Mouse (Mus musculus) forebrain, embryonic 15.5 days (tissue): ENCODE measurements at regions not wholly inside any gene's neighbourhood (a gene's known extent, or its start where the extent isn't known, plus 50 kb on each side); places are given as distances from the start of the nearest gene placed in this dataset.

Experiments
- ATAC-seq: fragments of 200-750 bp; cut with Nextera tagmentation; replicated peaks from 2 replicates; pipeline ENCODE4 v1.8.0; 2017; ENCODE audit warnings: mild to moderate bottlenecking, moderate TSS enrichment, moderate library complexity
- H3K27ac ChIP-seq: fragments of 300-500 bp; sonication (generic); replicated peaks from 2 replicates; pipeline ENCODE4 v1.5.1; 2015; ENCODE audit warnings: mild to moderate bottlenecking, inconsistent platforms
- H3K27me3 ChIP-seq: fragments of 300-500 bp; sonication (generic); 2 replicates; pipeline ENCODE4 v1.6.1; 2015; ENCODE audit warnings: inconsistent platforms
- H3K36me3 ChIP-seq: fragments of 300-500 bp; sonication (generic); 2 replicates; pipeline ENCODE4 v1.6.1; 2015; ENCODE audit warnings: mild to moderate bottlenecking, inconsistent platforms
- H3K4me1 ChIP-seq: fragments of 300-500 bp; sonication (generic); 2 replicates; pipeline ENCODE4 v1.6.1; 2015; ENCODE audit warnings: inconsistent platforms
- H3K4me2 ChIP-seq: fragments of 300-500 bp; sonication (generic); replicated peaks from 2 replicates; pipeline ENCODE4 v1.6.1; 2015; ENCODE audit warnings: mild to moderate bottlenecking, inconsistent platforms
- H3K4me3 ChIP-seq: fragments of 300-500 bp; sonication (generic); 2 replicates; pipeline ENCODE4 v1.5.1; 2015; ENCODE audit warnings: mild to moderate bottlenecking, inconsistent platforms
- H3K9ac ChIP-seq: fragments of 300-500 bp; sonication (generic); replicated peaks from 2 replicates; pipeline ENCODE4 v1.6.1; 2015; ENCODE audit warnings: mild to moderate bottlenecking, inconsistent platforms
- H3K9me3 ChIP-seq: fragments of 300-500 bp; sonication (generic); 2 replicates; pipeline ENCODE4 v1.6.1; 2016; ENCODE audit warnings: inconsistent platforms
- WGBS: fragments of 180-500 bp; shearing (Covaris S2); methylation state at CpG from one replicate; pipeline ENCODE4 v1.1.7; 2015; ENCODE audit warnings: mixed read lengths; 5-methylcytosine and 5-hydroxymethylcytosine counted together

DNA sequence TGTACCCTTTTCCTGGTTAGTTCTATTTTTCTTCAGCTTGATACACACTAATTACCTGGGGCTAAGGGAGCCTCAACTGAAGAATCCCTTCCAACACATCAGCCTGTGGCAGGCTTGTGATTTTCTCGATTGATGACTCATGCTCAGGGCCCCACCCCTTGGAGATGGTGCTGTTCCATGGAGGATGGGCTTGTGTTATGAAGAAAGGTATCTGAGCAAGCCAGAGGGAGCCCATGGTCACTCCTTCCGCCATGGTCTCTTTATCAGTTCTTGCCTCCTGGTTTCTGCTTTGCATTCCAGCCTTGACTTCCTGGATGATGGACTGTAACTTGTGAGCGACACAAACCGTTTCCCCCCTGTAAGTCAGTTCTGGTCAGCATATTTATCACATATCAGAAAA lies 131.1 kb upstream of the Kcnj16 start:
- Histone ChIP-seq H3K27me3 (no peaks in the 10 kb centered on the region), H3K36me3 (no peaks in the 10 kb centered on the region), H3K4me3 (no peak overlapping the region), H3K4me1 (no peaks in the 10 kb centered on the region), H3K9ac (no peak overlapping the region), H3K4me2 (no peak overlapping the region), H3K9me3 (no peaks in the 10 kb centered on the region), H3K27ac (no peak overlapping the region)
- ATAC-seq, result no peak
- 93% methylated on average over 4 of the region's 4 CpGs for WGBS

DNA sequence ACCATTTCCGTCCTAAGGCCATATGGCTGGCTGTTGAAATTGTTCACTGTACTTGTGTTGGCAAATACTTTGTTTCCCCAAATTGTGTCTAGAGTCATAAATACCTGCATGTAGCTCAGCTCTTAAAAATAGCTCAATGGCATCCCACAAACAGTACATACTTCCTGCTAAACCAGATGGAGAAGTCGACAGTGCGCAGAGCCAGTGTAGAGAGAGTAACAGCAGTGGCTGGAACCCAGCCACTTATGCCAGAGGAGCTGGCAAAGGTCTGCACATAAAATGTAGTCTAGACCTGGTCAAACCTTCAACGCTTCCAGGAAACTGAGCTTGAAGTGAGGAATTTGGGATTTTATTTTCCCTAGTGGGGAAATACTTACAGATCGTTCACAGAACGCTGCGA lies 128.5 kb upstream of the Kcnj16 start:
- 94% methylated on average over 7 of the region's 7 CpGs for WGBS

DNA sequence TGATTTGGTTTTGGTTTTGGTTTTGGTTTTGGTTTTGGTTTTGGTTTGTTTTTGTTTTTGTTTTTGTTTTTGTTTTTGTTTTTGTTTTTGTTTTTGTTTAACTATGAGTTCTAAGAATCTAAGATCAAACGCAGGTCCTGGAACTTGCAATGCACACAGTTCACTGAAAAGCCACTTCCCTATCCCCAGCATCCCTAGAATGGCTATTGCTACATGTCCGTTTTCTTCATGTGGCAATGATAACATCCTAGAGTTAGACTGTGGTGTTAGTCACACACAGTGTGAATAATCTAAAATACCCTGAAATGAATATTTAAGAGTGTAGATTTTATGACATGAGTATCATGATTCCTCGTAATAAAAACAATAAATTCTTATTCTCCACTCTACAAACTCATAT lies 99.5 kb upstream of the Kcnj16 start:
- ATAC-seq, result no peak
- Histone ChIP-seq H3K27ac (no peak overlapping the region), H3K4me3 (no peak overlapping the region), H3K9me3 (no peaks in the 10 kb centered on the region), H3K36me3 (no peaks in the 10 kb centered on the region), H3K27me3 (no peaks in the 10 kb centered on the region), H3K9ac (no peak overlapping the region), H3K4me2 (no peak overlapping the region), H3K4me1 (no peaks in the 10 kb centered on the region)
- 90% methylated on average over 3 of the region's 3 CpGs for WGBS

More for the DNA sequence above, 128.5 kb upstream of the Kcnj16 start:
- no peak for ATAC-seq
- Histone ChIP-seq H3K4me3 (no peak overlapping the region), H3K9me3 (no peaks in the 10 kb centered on the region), H3K36me3 (no peaks in the 10 kb centered on the region), H3K27me3 (no peaks in the 10 kb centered on the region), H3K9ac (no peak overlapping the region), H3K4me1 (no peaks in the 10 kb centered on the region), H3K4me2 (no peak overlapping the region), H3K27ac (no peak overlapping the region)

DNA sequence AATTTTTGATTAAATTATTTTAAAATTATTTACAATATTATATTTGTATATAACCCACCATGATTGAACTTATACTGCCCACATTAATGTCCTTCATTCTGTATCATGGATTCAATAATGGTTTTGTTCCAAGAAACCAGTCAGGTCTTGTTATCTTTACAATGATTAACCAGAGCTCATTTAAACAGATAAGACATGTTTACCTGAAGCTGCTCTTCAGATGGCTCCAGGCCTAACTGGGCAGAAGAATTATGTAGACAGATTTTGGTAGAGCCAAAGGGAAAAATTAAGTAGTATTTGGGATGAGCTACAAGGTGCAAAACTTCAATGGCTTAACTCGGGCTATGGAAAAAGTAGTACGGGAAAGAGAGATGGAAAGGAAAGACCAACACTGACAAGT lies 97.7 kb upstream of the Kcnj16 start:
- H3K36me3 ChIP-seq, result no peaks in the 10 kb centered on the region
- no peak overlapping the region for H3K4me3 ChIP-seq
- no peak overlapping the region for H3K4me2 ChIP-seq
- no peak overlapping the region for H3K9ac ChIP-seq
- ATAC-seq, result no peak
- no peak overlapping the region for H3K27ac ChIP-seq
- H3K27me3 ChIP-seq, result no peaks in the 10 kb centered on the region
- 81% methylated on average over 2 of the region's 2 CpGs for WGBS
- H3K4me1 ChIP-seq, result peaks cover 5% of the 10 kb centered on the region
- no peaks in the 10 kb centered on the region for H3K9me3 ChIP-seq

DNA sequence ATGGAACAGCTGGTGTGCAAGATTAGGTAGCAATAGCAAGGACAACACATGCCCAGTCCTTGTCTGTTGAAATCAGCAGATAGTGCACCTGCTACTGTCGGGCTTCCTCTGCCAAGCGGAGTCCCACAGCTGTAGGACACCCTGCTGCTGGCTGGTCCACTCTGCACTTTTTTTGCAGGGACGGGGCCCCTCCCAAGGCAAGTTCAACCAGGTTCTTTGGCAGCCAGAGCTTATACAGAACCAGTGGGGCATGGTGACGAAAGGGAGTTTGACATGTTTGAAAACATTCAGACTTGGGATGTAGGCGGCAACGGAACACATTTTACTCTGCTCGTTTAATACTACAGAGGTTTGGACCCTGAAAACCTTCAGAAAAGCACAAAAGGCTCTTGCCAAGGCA lies 93.2 kb upstream of the Kcnj16 start:
- H3K27ac ChIP-seq, result no peak overlapping the region
- H3K9me3 ChIP-seq, result no peaks in the 10 kb centered on the region
- H3K4me3 ChIP-seq, result no peak overlapping the region
- no peak overlapping the region for H3K9ac ChIP-seq
- no peak for ATAC-seq
- no peaks in the 10 kb centered on the region for H3K27me3 ChIP-seq
- no peak overlapping the region for H3K4me2 ChIP-seq
- H3K4me1 ChIP-seq, result peaks cover 5% of the 10 kb centered on the region
- H3K36me3 ChIP-seq, result no peaks in the 10 kb centered on the region
- 18% methylated on average over 7 of the region's 7 CpGs for WGBS

DNA sequence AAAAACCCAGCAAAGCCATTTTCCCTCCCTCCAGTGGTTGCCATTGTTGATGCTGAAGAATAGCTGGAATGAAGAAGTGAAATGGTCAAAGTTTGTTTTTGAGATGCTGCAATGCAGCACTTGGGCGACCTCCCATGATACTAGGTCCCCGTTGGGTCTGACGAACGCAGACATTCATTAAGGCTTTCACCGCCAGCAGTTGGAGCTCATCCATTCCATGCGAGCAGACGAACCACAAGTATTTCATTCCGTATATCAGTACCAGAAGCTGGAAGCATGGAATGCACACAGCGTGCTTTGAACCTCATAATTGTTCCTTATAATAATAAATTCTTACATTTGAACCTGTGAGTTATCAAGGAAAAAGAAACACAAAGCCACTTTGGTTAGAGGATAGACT lies 86.9 kb upstream of the Kcnj16 start:
- no peaks in the 10 kb centered on the region for H3K36me3 ChIP-seq
- WGBS, result 89% methylated on average over 9 of the region's 9 CpGs
- H3K9me3 ChIP-seq, result no peaks in the 10 kb centered on the region
- H3K4me3 ChIP-seq, result no peak overlapping the region
- H3K4me1 ChIP-seq, result no peaks in the 10 kb centered on the region
- H3K9ac ChIP-seq, result no peak overlapping the region
- no peak for ATAC-seq
- H3K27me3 ChIP-seq, result no peaks in the 10 kb centered on the region
- H3K27ac ChIP-seq, result no peak overlapping the region
- no peak overlapping the region for H3K4me2 ChIP-seq

DNA sequence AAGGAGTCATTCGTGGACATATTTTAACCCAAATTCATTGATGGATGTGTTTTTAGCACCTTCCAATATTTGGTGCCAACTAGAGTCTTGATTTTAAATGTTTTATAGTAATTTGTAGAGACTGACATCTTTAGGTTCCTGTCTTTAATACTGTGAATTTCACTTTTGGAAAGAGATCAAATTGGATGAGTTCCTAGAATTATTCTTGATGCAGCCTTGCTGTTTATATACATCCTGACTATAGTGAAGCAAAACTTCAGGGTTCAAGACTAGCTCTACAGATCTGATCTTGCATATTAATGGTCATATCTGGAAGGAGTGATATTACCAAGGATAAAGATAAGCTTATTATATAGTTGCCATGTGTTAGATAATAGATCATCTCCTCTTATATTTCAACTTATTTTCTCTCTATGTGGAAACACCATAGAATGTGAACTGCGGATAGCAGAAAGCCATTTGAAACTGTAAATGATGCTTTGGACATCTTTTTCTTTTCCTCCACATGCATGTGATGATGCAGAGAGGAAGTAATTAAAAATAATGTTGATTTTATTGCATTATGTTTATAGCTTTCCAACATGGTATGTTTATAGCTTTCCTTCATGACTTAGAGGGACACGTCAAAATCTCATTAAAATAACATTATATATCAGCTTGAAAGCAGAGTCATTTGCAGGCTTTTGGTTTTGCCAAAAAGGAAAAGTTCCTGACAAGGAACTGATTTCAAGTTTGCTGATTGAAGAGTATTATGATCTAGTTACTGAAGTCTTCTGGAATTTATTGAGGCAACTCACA lies 78.3 kb upstream of the Kcnj16 start:
- 89% methylated on average over 3 of the region's 3 CpGs for WGBS
- H3K4me3 ChIP-seq, result no peak overlapping the region
- no peak overlapping the region for H3K27ac ChIP-seq
- H3K4me1 ChIP-seq, result no peaks in the 10 kb centered on the region
- no peaks in the 10 kb centered on the region for H3K27me3 ChIP-seq
- no peak overlapping the region for H3K9ac ChIP-seq
- H3K4me2 ChIP-seq, result no peak overlapping the region
- no peaks in the 10 kb centered on the region for H3K9me3 ChIP-seq
- H3K36me3 ChIP-seq, result no peaks in the 10 kb centered on the region
- no peak for ATAC-seq

DNA sequence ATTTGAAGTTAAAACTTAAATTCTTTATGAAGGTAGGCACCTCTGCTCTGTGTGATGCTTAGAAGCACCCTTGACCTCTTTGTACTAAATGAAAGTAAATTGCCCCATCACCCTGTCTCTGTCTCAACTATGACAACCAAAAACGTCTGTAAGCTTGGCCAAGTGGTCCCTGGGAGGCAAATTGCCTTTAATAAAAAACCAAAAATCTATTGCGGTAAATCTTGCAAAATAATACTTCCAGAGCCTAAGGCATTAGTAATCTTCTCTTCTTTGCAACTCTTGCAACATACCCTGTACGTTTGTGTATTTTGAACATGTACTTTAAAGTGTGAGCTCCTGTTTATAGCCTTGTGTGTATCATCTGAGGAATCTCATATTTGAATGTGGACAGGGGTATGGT lies 77.4 kb upstream of the Kcnj16 start:
- H3K9me3 ChIP-seq, result no peaks in the 10 kb centered on the region
- no peak overlapping the region for H3K9ac ChIP-seq
- no peak overlapping the region for H3K4me2 ChIP-seq
- WGBS, result 78% methylated on average over 3 of the region's 3 CpGs
- no peak for ATAC-seq
- no peaks in the 10 kb centered on the region for H3K4me1 ChIP-seq
- H3K27me3 ChIP-seq, result no peaks in the 10 kb centered on the region
- no peaks in the 10 kb centered on the region for H3K36me3 ChIP-seq
- H3K27ac ChIP-seq, result no peak overlapping the region
- H3K4me3 ChIP-seq, result no peak overlapping the region

DNA sequence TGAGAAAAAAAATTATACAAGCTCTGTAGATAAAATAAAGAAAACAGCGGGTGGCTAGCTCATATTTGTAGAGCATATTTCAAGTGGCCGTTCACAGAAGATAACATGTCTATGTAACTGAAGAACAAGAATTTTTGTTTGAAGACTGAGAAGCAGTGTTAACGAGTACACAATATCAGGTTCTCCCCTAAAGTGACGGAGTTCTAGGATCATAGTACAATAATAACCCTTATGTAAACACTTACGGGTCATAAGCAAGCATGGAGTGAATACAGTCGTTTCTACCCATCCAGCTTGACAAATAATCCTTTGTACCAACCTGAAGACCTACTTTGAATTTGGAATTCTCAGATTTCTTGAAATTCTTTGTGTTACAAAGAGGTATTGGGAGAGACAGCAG lies 64.9 kb upstream of the Kcnj16 start:
- Histone ChIP-seq H3K27me3 (no peaks in the 10 kb centered on the region), H3K4me2 (no peak overlapping the region), H3K27ac (no peak overlapping the region), H3K9ac (no peak overlapping the region), H3K36me3 (no peaks in the 10 kb centered on the region), H3K4me1 (no peaks in the 10 kb centered on the region), H3K4me3 (no peak overlapping the region), H3K9me3 (no peaks in the 10 kb centered on the region)
- no peak for ATAC-seq
- WGBS, result 85% methylated on average over 6 of the region's 6 CpGs
